In genomic region chr10:41153229-41153750, GRCm38 (mm10) we compare ENCODE assay signal across 19 mouse cellular contexts.
"Had no signal": no experiment of that assay in that cellular context is flagged by ENCODE, and none has a peak within 500 bp of the region (broad histone marks: within the 10 kb centered on the region; RNA-seq: fewer than 3 reads in every experiment).

No protein-coding gene starts in this region.

- H3K36me3 ChIP-seq: kidney, embryonic 15.5 days; lung, embryonic 15.5 days; midbrain, embryonic 12.5 days; neural tube, embryonic 13.5 days; stomach, embryonic 15.5 days had no signal

- ATAC-seq: midbrain, embryonic 16.5 days had no signal

- H3K9ac ChIP-seq: kidney, embryonic 15.5 days; liver, embryonic 14.5 days; lung, embryonic 15.5 days; midbrain, embryonic 12.5 days; neural tube, embryonic 13.5 days; stomach, embryonic 15.5 days had no signal

- H3K4me1 ChIP-seq: lung, embryonic 15.5 days; midbrain, embryonic 12.5 days had no signal

- H3K4me3 ChIP-seq: kidney, embryonic 15.5 days; lung, embryonic 15.5 days; midbrain, embryonic 12.5 days; myocyte; neural tube, embryonic 13.5 days; stomach, embryonic 15.5 days had no signal

- H3K27ac ChIP-seq: kidney, embryonic 15.5 days; liver, embryonic 14.5 days; lung, embryonic 15.5 days; midbrain, embryonic 12.5 days; neural tube, embryonic 13.5 days; stomach, embryonic 15.5 days had no signal

- H3K9me3 ChIP-seq: kidney, embryonic 15.5 days; lung, embryonic 15.5 days; midbrain, embryonic 12.5 days; neural tube, embryonic 13.5 days; stomach, embryonic 15.5 days had no signal

- DNase-seq: kidney, adult 11 months; kidney, adult 8-10 months; kidney, postnatal 10 days; kidney, postnatal 36 days; left cerebral cortex, postnatal 4 days; lung, adult 18-20 months; lung, postnatal 10 days; lung, postnatal 4 days; right cerebral cortex, postnatal 25 days; spleen, adult 18-20 months; thymus, postnatal 25 days had no signal

- H3K27me3 ChIP-seq: kidney, embryonic 15.5 days; lung, embryonic 15.5 days; midbrain, embryonic 12.5 days; neural tube, embryonic 13.5 days; stomach, embryonic 15.5 days had no signal

- H3K4me2 ChIP-seq: kidney, embryonic 15.5 days; lung, embryonic 15.5 days; midbrain, embryonic 12.5 days; neural tube, embryonic 13.5 days; stomach, embryonic 15.5 days had no signal
